ENCODE assay signal across 17 mouse cellular contexts in genomic region chr6:140661777-140662176, GRCm38 (mm10).
"Had no signal": no experiment of that assay in that cellular context is flagged by ENCODE, and none has a peak within 500 bp of the region (broad histone marks: within the 10 kb centered on the region; RNA-seq: fewer than 3 reads in every experiment).

No protein-coding gene starts in this region.

- H3K4me1 ChIP-seq: liver, embryonic 13.5 days; stomach, embryonic 15.5 days had no signal

- H3K9ac ChIP-seq: limb, embryonic 12.5 days; liver, embryonic 13.5 days; liver, postnatal 0 days; lung, embryonic 15.5 days; midbrain, embryonic 15.5 days; neural tube, embryonic 13.5 days; stomach, embryonic 15.5 days had no signal

- H3K27ac ChIP-seq: layer of hippocampus, adult 2 months; limb, embryonic 12.5 days; liver, embryonic 13.5 days; lung, embryonic 15.5 days; macrophage; midbrain, embryonic 15.5 days; neural tube, embryonic 13.5 days; stomach, embryonic 15.5 days had no signal

- DNase-seq: kidney, postnatal 10 days; kidney, postnatal 4 days; liver; liver, embryonic 13.5 days; lung, postnatal 14 days; right cerebral cortex, postnatal 14 days; thymus, adult 2 months; thymus, postnatal 25 days had no signal

- H3K4me3 ChIP-seq: layer of hippocampus, adult 2 months; limb, embryonic 12.5 days; liver, embryonic 13.5 days; lung, embryonic 15.5 days; midbrain, embryonic 15.5 days; neural tube, embryonic 13.5 days; stomach, embryonic 15.5 days had no signal

- H3K36me3 ChIP-seq: liver, embryonic 13.5 days; lung, embryonic 15.5 days; midbrain, embryonic 15.5 days; neural tube, embryonic 13.5 days; stomach, embryonic 15.5 days had no signal

- ATAC-seq: midbrain, embryonic 15.5 days had no signal

- H3K27me3 ChIP-seq: limb, embryonic 12.5 days; liver, embryonic 13.5 days; lung, embryonic 15.5 days; megakaryocyte, embryonic 14.5 days; midbrain, embryonic 15.5 days; neural tube, embryonic 13.5 days; stomach, embryonic 15.5 days had no signal

- H3K4me2 ChIP-seq: limb, embryonic 12.5 days; liver, embryonic 13.5 days; lung, embryonic 15.5 days; midbrain, embryonic 15.5 days; neural tube, embryonic 13.5 days; stomach, embryonic 15.5 days had no signal

- H3K9me3 ChIP-seq: limb, embryonic 12.5 days; liver, embryonic 13.5 days; lung, embryonic 15.5 days; megakaryocyte, embryonic 14.5 days; midbrain, embryonic 15.5 days; neural tube, embryonic 13.5 days; stomach, embryonic 15.5 days had no signal
